In genomic region chr9:114646556-114647505, GRCm38 (mm10) we compare ENCODE assay signal across 13 mouse cellular contexts. TPM values are rescaled to one million over a fixed set of nuclear protein-coding genes. Genes with fewer than 3 reads are reported as not detected.
DNase-seq lines count a peak whose midpoint lies in the region.
"Had no signal": no experiment of that assay in that cellular context is flagged by ENCODE, and none has a peak within 500 bp of the region (broad histone marks: within the 10 kb centered on the region; RNA-seq: fewer than 3 reads in every experiment).

No protein-coding gene starts in this region.

- H3K27me3 ChIP-seq in embryonic facial prominence, embryonic 10.5 days (replicated peaks; ENCODE audit: low read depth, poor library complexity, severe bottlenecking) = peaks cover 16% of the 10 kb centered on the region

- peak; percentile 57 for DNase-seq in kidney, adult 9 months
- DNase-seq in kidney, postnatal 25 days = no peak
- peak; percentile 82 for DNase-seq in ZHBTc4 (ENCODE audit: low read depth, low spot score)
- DNase-seq in layer of hippocampus, adult 9-11 months = peak; percentile 83
- DNase-seq in right cerebral cortex, postnatal 36 days (ENCODE audit: low spot score in 2 of 2) = peak; percentile 66 to 84
- no peak for DNase-seq in heart, postnatal 4 days
- DNase-seq in embryonic facial prominence, embryonic 10.5 days (ENCODE audit: low spot score) = no peak
- DNase-seq in retina, postnatal 1 day = no peak
- DNase-seq: B cell, adult 2 months; cerebellum, adult 9-10 months had no signal

- no peak overlapping the region for H3K4me3 ChIP-seq in embryonic facial prominence, embryonic 10.5 days
- H3K4me3 ChIP-seq: heart, embryonic 15.5 days; limb, embryonic 13.5 days had no signal

- no peaks in the 10 kb centered on the region for H3K9me3 ChIP-seq in embryonic facial prominence, embryonic 10.5 days
- H3K9me3 ChIP-seq: heart, embryonic 15.5 days; limb, embryonic 13.5 days had no signal

- H3K27ac ChIP-seq in embryonic facial prominence, embryonic 10.5 days (replicated peaks) = no peak overlapping the region
- H3K27ac ChIP-seq: heart, embryonic 15.5 days; limb, embryonic 13.5 days; macrophage had no signal

- H3K4me1 ChIP-seq in embryonic facial prominence, embryonic 10.5 days = no peaks in the 10 kb centered on the region
- H3K4me1 ChIP-seq: heart, embryonic 15.5 days; limb, embryonic 13.5 days had no signal

- H3K36me3 ChIP-seq in embryonic facial prominence, embryonic 10.5 days (replicated peaks) = no peaks in the 10 kb centered on the region
- H3K36me3 ChIP-seq: heart, embryonic 15.5 days; limb, embryonic 13.5 days had no signal

- WGBS in embryonic facial prominence, embryonic 10.5 days = 90% methylated on average over 12 of the region's 12 CpGs

RNA-seq across cellular contexts. Expression of gene Cnot10, which starts 6.8 kb away (rescaled TPM):
- total RNA-seq in heart, postnatal 4 days (2021) = 10 to 100 TPM; 30.8 to 31.3 TPM
- polyA plus RNA-seq in embryonic facial prominence, embryonic 10.5 days (2016; fragmentation: Nextera tagmentation; extraction: Ambion mirVana) = 73.2 and 74.3 TPM in 2 replicates

RNA-seq across cellular contexts. Expression of gene Dync1li1, which starts 41.8 kb away (rescaled TPM):
- 10 to 100 TPM; 77.0 to 77.2 TPM for total RNA-seq in heart, postnatal 4 days (2021)
- polyA plus RNA-seq in embryonic facial prominence, embryonic 10.5 days (2016; fragmentation: Nextera tagmentation; extraction: Ambion mirVana) = 84.4 and 89.6 TPM in 2 replicates

Comparison
In these comparisons a context has a peak if more than half of its experiments do, and no peak if none do; other contexts are left out.
1. DNase-seq: peak in kidney, adult 9 months (single experiment), ZHBTc4 (single experiment), layer of hippocampus, adult 9-11 months (single experiment) and right cerebral cortex, postnatal 36 days (2 of 2); none in kidney, postnatal 25 days (0 of 2), heart, postnatal 4 days (single experiment), embryonic facial prominence, embryonic 10.5 days (single experiment) and retina, postnatal 1 day (single experiment).